Mouse (Mus musculus): ENCODE measurements around the gene Cpne9. TPM values are rescaled to one million over a fixed set of nuclear protein-coding genes. Genes with fewer than 3 reads are reported as not detected.
"Not testable (repeated sequence)": the region's sequence is repeated elsewhere in the genome, so short reads cannot be mapped to it uniquely, and the experiment has no call there.

Cpne9 gene
- polyA plus RNA-seq, 1 experiment, result 0.44 TPM

GRCm38 (mm10) chr6:113306986-113307349 lies 24.9 kb downstream of the Cpne9 start, which contains the start of gene Brpf1:
Brpf1 (plus strand) TSS chr6:113307137.
- Histone ChIP-seq H3K4me1 (ENCODE audit: control insufficient read depth, insufficient read depth, insufficient read length, low read length) (peaks cover 4% of the 10 kb centered on the region; the same call in 1 of the 2 replicates), H3K27ac (replicated peaks; ENCODE audit: low read depth, low read length) (peak within 1 kb of the TSS; percentile 100), H3K4me3 (ENCODE audit: insufficient read depth, low read depth, low read length) (peak within 1 kb of the TSS; percentile 96)

- Histone ChIP-seq H3K4me1 (ENCODE audit: control insufficient read depth, insufficient read depth, insufficient read length, low read length) (peaks cover 4% of the 10 kb centered on the region; the same call in 1 of the 2 replicates), H3K27ac (replicated peaks; ENCODE audit: low read depth, low read length) (peak overlapping the region; percentile 100), H3K4me3 (ENCODE audit: insufficient read depth, low read depth, low read length) (peak overlapping the region; percentile 96)
Measured at GRCm38 (mm10) chr6:113307481-113308121, 25.5 kb downstream of the Cpne9 start.

- Histone ChIP-seq H3K27ac (replicated peaks; ENCODE audit: low read depth, low read length) (peak overlapping the region; percentile 100), H3K4me1 (ENCODE audit: control insufficient read depth, insufficient read depth, insufficient read length, low read length) (peaks cover 4% of the 10 kb centered on the region; the same call in 1 of the 2 replicates), H3K4me3 (ENCODE audit: insufficient read depth, low read depth, low read length) (peak overlapping the region; percentile 96)
Measured at GRCm38 (mm10) chr6:113308141-113308540, 26.0 kb downstream of the Cpne9 start.

- no peak overlapping the region for H3K27ac ChIP-seq (replicated peaks; ENCODE audit: low read depth, low read length)
- H3K4me1 ChIP-seq (ENCODE audit: control insufficient read depth, insufficient read depth, insufficient read length, low read length), result no peaks in the 10 kb centered on the region
- no peak overlapping the region for H3K4me3 ChIP-seq (ENCODE audit: insufficient read depth, low read depth, low read length)
Measured at GRCm38 (mm10) chr6:113315972-113316371, 33.9 kb downstream of the Cpne9 start.

- Histone ChIP-seq H3K4me3 (ENCODE audit: insufficient read depth, low read depth, low read length) (peak within 1 kb of the TSS; percentile 72), H3K27ac (replicated peaks; ENCODE audit: low read depth, low read length) (peak within 1 kb of the TSS; percentile 42), H3K4me1 (ENCODE audit: control insufficient read depth, insufficient read depth, insufficient read length, low read length) (no peaks in the 10 kb centered on the region)
Measured at GRCm38 (mm10) chr6:113326533-113327315, 44.6 kb downstream of the Cpne9 start, which contains the start of gene Ogg1. Ogg1 (plus strand) TSS chr6:113326972.

- H3K4me3 ChIP-seq (ENCODE audit: insufficient read depth, low read depth, low read length), result no peak overlapping the region
- no peak overlapping the region for H3K27ac ChIP-seq (replicated peaks; ENCODE audit: low read depth, low read length)
- H3K4me1 ChIP-seq (ENCODE audit: control insufficient read depth, insufficient read depth, insufficient read length, low read length), result 0 out of 2 replicates have a peak, but pooled peaks cover 2% of the 10 kb centered on the region
Measured at GRCm38 (mm10) chr6:113329396-113329795, 47.3 kb downstream of the Cpne9 start.

GRCm38 (mm10) chr6:113330547-113330946 lies 48.4 kb downstream of the Cpne9 start:
- Histone ChIP-seq H3K4me1 (ENCODE audit: control insufficient read depth, insufficient read depth, insufficient read length, low read length) (0 out of 2 replicates have a peak, but pooled peaks cover 2% of the 10 kb centered on the region), H3K4me3 (ENCODE audit: insufficient read depth, low read depth, low read length) (no peak overlapping the region), H3K27ac (replicated peaks; ENCODE audit: low read depth, low read length) (no peak overlapping the region)

- H3K27ac ChIP-seq (replicated peaks; ENCODE audit: low read depth, low read length), result no peak overlapping the region
- 0 out of 2 replicates have a peak, but pooled peaks cover 2% of the 10 kb centered on the region for H3K4me1 ChIP-seq (ENCODE audit: control insufficient read depth, insufficient read depth, insufficient read length, low read length)
- no peak overlapping the region for H3K4me3 ChIP-seq (ENCODE audit: insufficient read depth, low read depth, low read length)
Measured at GRCm38 (mm10) chr6:113331721-113332120, 49.6 kb downstream of the Cpne9 start.

GRCm38 (mm10) chr6:113332734-113333133 lies 50.6 kb downstream of the Cpne9 start:
- H3K4me1 ChIP-seq (ENCODE audit: control insufficient read depth, insufficient read depth, insufficient read length, low read length); H3K27ac ChIP-seq (replicated peaks; ENCODE audit: low read depth, low read length); H3K4me3 ChIP-seq (ENCODE audit: insufficient read depth, low read depth, low read length): not testable (repeated sequence)

- Histone ChIP-seq H3K4me1 (ENCODE audit: control insufficient read depth, insufficient read depth, insufficient read length, low read length) (0 out of 2 replicates have a peak, but pooled peaks cover 2% of the 10 kb centered on the region), H3K27ac (replicated peaks; ENCODE audit: low read depth, low read length) (0 out of 2 replicates have a peak overlapping the region, but pooled peaks have one; percentile 24), H3K4me3 (ENCODE audit: insufficient read depth, low read depth, low read length) (no peak overlapping the region)
Measured at GRCm38 (mm10) chr6:113333137-113333950, 51.2 kb downstream of the Cpne9 start.

- Histone ChIP-seq H3K27ac (replicated peaks; ENCODE audit: low read depth, low read length) (no peak overlapping the region), H3K4me3 (ENCODE audit: insufficient read depth, low read depth, low read length) (no peak overlapping the region), H3K4me1 (ENCODE audit: control insufficient read depth, insufficient read depth, insufficient read length, low read length) (0 out of 2 replicates have a peak, but pooled peaks cover 2% of the 10 kb centered on the region)
Measured at GRCm38 (mm10) chr6:113334216-113334615, 52.1 kb downstream of the Cpne9 start.

GRCm38 (mm10) chr6:113336852-113337620 lies 54.9 kb downstream of the Cpne9 start:
- Histone ChIP-seq H3K27ac (replicated peaks; ENCODE audit: low read depth, low read length) (no peak overlapping the region), H3K4me3 (ENCODE audit: insufficient read depth, low read depth, low read length) (no peak overlapping the region), H3K4me1 (ENCODE audit: control insufficient read depth, insufficient read depth, insufficient read length, low read length) (0 out of 2 replicates have a peak, but pooled peaks cover 2% of the 10 kb centered on the region)

GRCm38 (mm10) chr6:113341574-113341973 lies 59.5 kb downstream of the Cpne9 start:
- H3K27ac ChIP-seq (replicated peaks; ENCODE audit: low read depth, low read length), result no peak overlapping the region; the same call in 1 of the 2 replicates
- peak overlapping the region; percentile 12; the same call in 1 of the 2 replicates for H3K4me3 ChIP-seq (ENCODE audit: insufficient read depth, low read depth, low read length)
- H3K4me1 ChIP-seq (ENCODE audit: control insufficient read depth, insufficient read depth, insufficient read length, low read length), result peaks cover 12% of the 10 kb centered on the region

- peak overlapping the region; percentile 9; the same call in 1 of the 2 replicates for H3K27ac ChIP-seq (replicated peaks; ENCODE audit: low read depth, low read length)
- H3K4me3 ChIP-seq (ENCODE audit: insufficient read depth, low read depth, low read length), result peak overlapping the region; percentile 77
- peaks cover 12% of the 10 kb centered on the region for H3K4me1 ChIP-seq (ENCODE audit: control insufficient read depth, insufficient read depth, insufficient read length, low read length)
Measured at GRCm38 (mm10) chr6:113342297-113342696, 60.2 kb downstream of the Cpne9 start.
